Mouse (Mus musculus) telencephalon, adult 2 months (tissue): ENCODE measurements at regions not wholly inside any gene's neighbourhood (a gene's known extent, or its start where the extent isn't known, plus 50 kb on each side); places are given as distances from the start of the nearest gene placed in this dataset.
A peak's percentile ranks its signal among the peaks of the same experiment; 100 is the strongest.
"Not testable (repeated sequence)": the region's sequence is repeated elsewhere in the genome, so short reads cannot be mapped to it uniquely, and the experiment has no call there.

Experiments used
- DNase-seq: peaks from one replicate; pipeline ENCODE4 v3.0.0-alpha.2; 2011; ENCODE audit warnings: low read depth, low spot score

GRCm38 (mm10) chr3:16533643-16534042, 527.4 kb upstream of the Gm5150 start:
- DNase-seq = peak; percentile 84

GRCm38 (mm10) chr3:16527511-16527910, 521.3 kb upstream of the Gm5150 start:
- not testable (repeated sequence) for DNase-seq

GRCm38 (mm10) chr3:16488431-16488830, 482.2 kb upstream of the Gm5150 start:
- not testable (repeated sequence) for DNase-seq

GRCm38 (mm10) chr3:16482750-16483149, 476.5 kb upstream of the Gm5150 start:
- DNase-seq = no peak

GRCm38 (mm10) chr3:16471360-16471759, 465.1 kb upstream of the Gm5150 start:
- DNase-seq = peak; percentile 45

- peak; percentile 70 for DNase-seq
Measured at GRCm38 (mm10) chr3:16466388-16466787, 460.2 kb upstream of the Gm5150 start.

- no peak for DNase-seq
Measured at GRCm38 (mm10) chr3:16465357-16465756, 459.1 kb upstream of the Gm5150 start.

- DNase-seq = no peak
Measured at GRCm38 (mm10) chr3:16464301-16464700, 458.1 kb upstream of the Gm5150 start.

GRCm38 (mm10) chr3:16433033-16433432, 426.8 kb upstream of the Gm5150 start:
- no peak for DNase-seq

GRCm38 (mm10) chr3:16431819-16432115, 425.5 kb upstream of the Gm5150 start:
- no peak for DNase-seq

- DNase-seq = peak; percentile 15
Measured at GRCm38 (mm10) chr3:16431082-16431818, 425.0 kb upstream of the Gm5150 start.
